Mouse (Mus musculus): Measurements from ENCODE around the gene Kif26a. TPM values are rescaled to one million over a fixed set of nuclear protein-coding genes. Genes with fewer than 3 reads are reported as not detected.
A peak's percentile ranks its signal among the peaks of the same experiment; 100 is the strongest.

The Kif26a gene
- polyA plus RNA-seq, 1 experiment from 2014 or later = 0.51 TPM

- Histone ChIP-seq H3K4me3 (no peak overlapping the region), H3K27me3 (replicated peaks) (peaks cover 32% of the 10 kb centered on the region)
- no peak; the same call in 1 of the 2 replicates for ATAC-seq
Measured at GRCm38 (mm10) chr12:112112686-112113396, 33.2 kb upstream of the Kif26a start.

DNA sequence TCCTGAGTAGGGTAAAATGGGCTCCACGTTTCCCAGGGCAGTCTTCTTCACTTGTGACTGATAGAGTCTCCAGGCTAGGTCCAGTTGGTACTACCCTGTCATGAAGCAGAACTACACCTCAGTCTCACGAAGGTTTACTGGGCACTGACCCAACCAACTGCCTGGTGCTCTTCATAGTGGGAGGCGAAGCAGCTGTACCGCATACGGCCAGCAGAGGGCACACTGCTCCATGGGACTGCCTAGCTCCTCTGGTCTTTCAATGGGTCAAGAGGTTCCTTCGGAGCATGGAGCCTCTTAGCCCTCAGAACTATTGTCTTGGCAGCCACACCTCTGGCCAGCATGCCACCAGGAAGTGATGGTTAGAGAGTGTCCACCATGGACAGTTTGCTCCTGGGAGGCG is 32.3 kb upstream of the Kif26a start:
- no peaks in the 10 kb centered on the region for H3K4me1 ChIP-seq
- WGBS (ENCODE audit: insufficient replicate concordance) = 10% methylated on average over 7 of the region's 7 CpGs
- H3K9me3 ChIP-seq (replicated peaks) = no peaks in the 10 kb centered on the region
- no peak overlapping the region for H3K4me2 ChIP-seq
- no peak for ATAC-seq
- H3K27ac ChIP-seq = no peak overlapping the region
- H3K4me3 ChIP-seq = no peak overlapping the region
- peaks cover 30% of the 10 kb centered on the region for H3K27me3 ChIP-seq (replicated peaks)
- no peaks in the 10 kb centered on the region for H3K36me3 ChIP-seq
- H3K9ac ChIP-seq = no peak overlapping the region

More at GRCm38 (mm10) chr12:112112686-112113396, 33.2 kb upstream of the Kif26a start:
- H3K9ac ChIP-seq = no peak overlapping the region
- no peak overlapping the region for H3K4me2 ChIP-seq
- no peak overlapping the region for H3K27ac ChIP-seq
- WGBS (ENCODE audit: insufficient replicate concordance) = 14% methylated on average over 13 of the region's 13 CpGs
- no peaks in the 10 kb centered on the region for H3K4me1 ChIP-seq
- H3K36me3 ChIP-seq = no peaks in the 10 kb centered on the region
- no peaks in the 10 kb centered on the region for H3K9me3 ChIP-seq (replicated peaks)

DNA sequence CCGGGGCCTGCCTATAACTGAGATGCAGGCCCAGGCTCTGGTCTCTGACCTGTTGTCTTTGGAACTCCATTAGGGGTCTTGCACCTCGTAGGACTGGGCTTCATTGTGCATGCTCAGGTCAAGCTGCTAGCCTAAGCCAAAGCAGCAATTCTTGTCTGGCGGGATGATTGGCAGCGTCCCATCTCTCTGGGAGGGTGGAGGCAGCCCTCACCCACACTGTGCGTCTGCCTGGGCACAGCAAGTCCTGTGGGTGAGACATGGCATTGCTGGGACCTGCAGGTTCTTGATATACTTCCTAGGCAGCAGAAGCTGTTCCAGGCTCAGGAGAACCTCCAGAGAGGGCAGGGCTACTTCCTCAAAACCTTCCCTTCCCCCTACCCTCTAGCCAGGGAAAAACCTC is 29.0 kb upstream of the Kif26a start:
- no peak overlapping the region for H3K27ac ChIP-seq
- 50% methylated on average over 5 of the region's 5 CpGs for WGBS (ENCODE audit: insufficient replicate concordance)
- H3K4me1 ChIP-seq = no peaks in the 10 kb centered on the region
- no peaks in the 10 kb centered on the region for H3K9me3 ChIP-seq (replicated peaks)
- H3K4me3 ChIP-seq = no peak overlapping the region
- no peak overlapping the region for H3K9ac ChIP-seq
- H3K27me3 ChIP-seq (replicated peaks) = peaks cover 17% of the 10 kb centered on the region; the same call in 1 of the 2 replicates
- no peak for ATAC-seq
- no peak overlapping the region for H3K4me2 ChIP-seq
- no peaks in the 10 kb centered on the region for H3K36me3 ChIP-seq

DNA sequence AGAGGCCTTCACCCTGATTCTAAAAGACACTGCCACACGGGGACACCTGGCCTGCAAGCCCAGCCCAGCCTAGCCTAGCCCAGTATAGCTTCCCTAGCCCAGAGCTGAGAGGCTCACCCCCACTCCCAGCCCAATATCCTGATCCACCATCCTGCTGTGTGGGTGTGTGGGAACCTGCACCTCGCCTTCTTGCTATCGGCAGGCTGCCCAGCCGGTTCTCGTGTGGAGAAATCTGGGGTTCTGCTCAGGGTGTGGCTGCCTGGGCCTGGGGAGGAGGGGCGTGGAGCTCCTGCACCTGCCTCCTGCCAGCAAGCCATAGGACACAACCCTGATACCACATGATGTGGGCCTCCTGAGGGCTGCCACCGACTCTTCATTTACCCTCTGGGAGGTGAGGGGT is 28.4 kb upstream of the Kif26a start:
- peaks cover 11% of the 10 kb centered on the region; the same call in 1 of the 2 replicates for H3K27me3 ChIP-seq (replicated peaks)
- H3K9me3 ChIP-seq (replicated peaks) = no peaks in the 10 kb centered on the region
- H3K4me1 ChIP-seq = no peaks in the 10 kb centered on the region
- no peak overlapping the region for H3K27ac ChIP-seq
- ATAC-seq = no peak
- H3K9ac ChIP-seq = no peak overlapping the region
- H3K36me3 ChIP-seq = no peaks in the 10 kb centered on the region
- no peak overlapping the region for H3K4me2 ChIP-seq
- WGBS (ENCODE audit: insufficient replicate concordance) = 66% methylated on average over 7 of the region's 7 CpGs
- no peak overlapping the region for H3K4me3 ChIP-seq

DNA sequence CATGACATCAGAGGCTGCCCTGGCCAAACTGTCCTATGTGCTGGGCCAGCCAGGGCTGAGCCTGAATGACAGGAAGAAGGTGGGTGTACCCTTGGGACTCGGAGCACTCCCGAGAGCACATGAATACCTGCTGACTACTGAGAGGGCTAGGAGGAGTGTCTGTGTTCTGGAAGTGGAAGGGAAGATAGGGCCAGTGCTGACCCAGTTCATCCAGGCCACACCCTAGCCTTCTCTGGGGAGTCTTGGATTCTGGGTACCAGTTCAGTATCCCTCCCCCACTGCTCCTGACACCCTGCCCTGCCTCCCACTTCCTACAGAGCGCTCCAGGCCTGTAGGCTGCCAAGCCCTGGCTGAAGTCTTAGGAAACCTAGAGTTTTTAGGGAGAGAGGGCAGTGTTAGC is 24.8 kb upstream of the Kif26a start:
- 65% methylated on average over 3 of the region's 3 CpGs for WGBS (ENCODE audit: insufficient replicate concordance)
- no peak overlapping the region for H3K9ac ChIP-seq
- H3K27me3 ChIP-seq (replicated peaks) = peaks cover 22% of the 10 kb centered on the region; the same call in 1 of the 2 replicates
- no peaks in the 10 kb centered on the region for H3K9me3 ChIP-seq (replicated peaks)
- H3K4me3 ChIP-seq = no peak overlapping the region
- H3K27ac ChIP-seq = no peak overlapping the region
- H3K4me1 ChIP-seq = no peaks in the 10 kb centered on the region
- H3K4me2 ChIP-seq = no peak overlapping the region
- H3K36me3 ChIP-seq = no peaks in the 10 kb centered on the region
- no peak for ATAC-seq

- ATAC-seq = no peak
- Histone ChIP-seq H3K36me3 (no peaks in the 10 kb centered on the region), H3K4me2 (no peak overlapping the region), H3K9ac (no peak overlapping the region), H3K27ac (no peak overlapping the region), H3K9me3 (replicated peaks) (no peaks in the 10 kb centered on the region), H3K4me3 (no peak overlapping the region), H3K27me3 (replicated peaks) (peaks cover 47% of the 10 kb centered on the region), H3K4me1 (0 out of 2 replicates have a peak, but pooled peaks cover 8% of the 10 kb centered on the region)
- WGBS (ENCODE audit: insufficient replicate concordance) = 64% methylated on average over 14 of the region's 14 CpGs
Measured at GRCm38 (mm10) chr12:112125903-112126302, 20.1 kb upstream of the Kif26a start.

- ATAC-seq = no peak
- peaks cover 58% of the 10 kb centered on the region for H3K27me3 ChIP-seq (replicated peaks)
- H3K9me3 ChIP-seq (replicated peaks) = no peaks in the 10 kb centered on the region
- H3K27ac ChIP-seq = no peak overlapping the region
- H3K36me3 ChIP-seq = no peaks in the 10 kb centered on the region
- H3K4me1 ChIP-seq = 0 out of 2 replicates have a peak, but pooled peaks cover 8% of the 10 kb centered on the region
- H3K4me3 ChIP-seq = no peak overlapping the region
- no peak overlapping the region for H3K9ac ChIP-seq
- no peak overlapping the region for H3K4me2 ChIP-seq
- WGBS (ENCODE audit: insufficient replicate concordance) = 49% methylated on average over 14 of the region's 14 CpGs
Measured at GRCm38 (mm10) chr12:112126931-112127635, 18.9 kb upstream of the Kif26a start.

DNA sequence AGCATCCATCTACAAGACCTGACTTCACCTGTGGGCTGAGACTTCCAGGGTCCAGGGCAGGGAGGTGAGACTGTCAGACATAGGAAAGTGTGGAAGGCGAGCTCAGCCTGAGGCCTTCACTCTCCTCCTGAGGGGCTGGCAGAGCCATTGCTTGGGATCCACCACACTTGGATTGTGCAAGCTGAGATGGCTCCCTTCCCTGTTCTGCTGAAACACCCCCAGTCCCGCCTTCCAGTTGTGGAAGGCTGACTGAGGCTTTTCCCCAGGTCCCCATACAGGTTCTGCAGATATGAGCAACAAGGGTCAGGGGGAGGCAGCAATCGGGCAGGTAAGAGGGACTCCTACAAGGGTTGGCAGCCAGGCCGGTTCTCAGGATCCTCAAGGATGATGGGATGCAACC is 17.5 kb upstream of the Kif26a start:
- no peak for ATAC-seq
- Histone ChIP-seq H3K36me3 (no peaks in the 10 kb centered on the region), H3K27me3 (replicated peaks) (peaks cover 73% of the 10 kb centered on the region), H3K4me1 (0 out of 2 replicates have a peak, but pooled peaks cover 8% of the 10 kb centered on the region), H3K4me3 (no peak overlapping the region), H3K4me2 (no peak overlapping the region), H3K9me3 (replicated peaks) (no peaks in the 10 kb centered on the region), H3K9ac (no peak overlapping the region), H3K27ac (no peak overlapping the region)
- WGBS (ENCODE audit: insufficient replicate concordance) = 57% methylated on average over 4 of the region's 4 CpGs

- WGBS (ENCODE audit: insufficient replicate concordance) = 46% methylated on average over 6 of the region's 6 CpGs
- 0 out of 2 replicates have a peak, but pooled peaks cover 8% of the 10 kb centered on the region for H3K4me1 ChIP-seq
- H3K27ac ChIP-seq = no peak overlapping the region
- H3K4me2 ChIP-seq = peak overlapping the region; percentile 80; the same call in 1 of the 2 replicates
- H3K4me3 ChIP-seq = no peak overlapping the region
- H3K9ac ChIP-seq = no peak overlapping the region
- H3K27me3 ChIP-seq (replicated peaks) = peaks cover 71% of the 10 kb centered on the region
- no peaks in the 10 kb centered on the region for H3K36me3 ChIP-seq
- no peaks in the 10 kb centered on the region for H3K9me3 ChIP-seq (replicated peaks)
- ATAC-seq = no peak
Measured at GRCm38 (mm10) chr12:112129300-112129856, 16.6 kb upstream of the Kif26a start.

DNA sequence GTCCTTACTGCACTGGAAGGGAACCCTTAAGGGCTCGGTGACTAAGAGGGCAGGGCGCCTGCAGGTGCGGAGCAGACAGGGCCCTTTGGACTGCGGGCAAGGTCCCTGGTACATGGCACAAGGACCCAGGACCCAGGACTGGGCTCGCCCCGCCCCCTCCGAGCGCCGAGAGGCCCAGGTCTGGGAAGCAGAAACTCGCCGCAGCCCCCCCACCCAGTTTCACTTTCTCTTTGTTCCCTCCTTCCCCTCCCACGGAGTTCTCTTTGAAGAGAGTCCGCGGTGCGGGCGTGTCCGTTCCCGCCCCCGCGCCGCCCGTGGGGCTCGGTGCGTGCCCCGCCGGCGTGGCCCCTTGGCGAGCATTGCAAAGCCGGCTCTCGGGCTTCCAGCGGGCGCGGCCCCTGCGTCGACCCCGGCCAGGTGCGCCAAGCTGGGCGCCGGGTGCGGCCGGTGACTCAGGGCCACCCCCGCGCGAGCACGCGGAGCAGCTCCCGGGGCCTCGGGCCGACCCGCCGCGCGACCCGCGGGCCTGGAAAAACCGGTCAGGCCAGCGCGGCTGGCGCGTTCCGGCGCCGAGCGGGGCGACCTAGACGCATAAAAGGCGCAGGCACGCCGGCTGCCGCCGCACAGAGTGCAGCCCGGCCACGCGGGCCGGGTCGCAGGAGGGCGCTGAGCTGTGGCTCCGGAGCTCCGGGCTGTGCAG is 15.7 kb upstream of the Kif26a start:
- Histone ChIP-seq H3K4me3 (peak overlapping the region; percentile 66), H3K27me3 (replicated peaks) (peaks cover 74% of the 10 kb centered on the region), H3K36me3 (no peaks in the 10 kb centered on the region), H3K27ac (no peak overlapping the region), H3K9me3 (replicated peaks) (no peaks in the 10 kb centered on the region), H3K4me1 (0 out of 2 replicates have a peak, but pooled peaks cover 8% of the 10 kb centered on the region), H3K9ac (peak overlapping the region; percentile 65), H3K4me2 (peak overlapping the region; percentile 80)
- ATAC-seq = no peak
- WGBS (ENCODE audit: insufficient replicate concordance) = 1% methylated on average over 70 of the region's 79 CpGs

DNA sequence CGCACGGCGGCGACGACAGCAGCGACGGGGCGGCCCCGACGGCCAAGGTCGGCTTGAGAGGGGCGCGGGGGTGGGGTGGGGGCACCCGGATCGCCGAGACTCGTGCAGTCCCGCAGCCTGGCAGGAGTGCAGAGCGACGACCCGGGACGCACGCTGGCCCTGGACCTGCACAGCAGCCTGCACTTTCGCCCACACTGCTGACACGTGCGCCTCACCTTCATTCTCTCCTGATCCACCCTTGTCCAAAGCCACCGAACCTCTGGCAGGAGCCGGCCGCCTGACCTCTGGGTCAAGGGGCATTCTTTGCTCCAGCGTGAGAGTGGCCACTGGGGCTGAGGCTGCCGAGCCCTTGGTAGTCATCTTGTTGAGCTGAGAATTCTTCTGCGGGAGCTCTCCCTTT is 15.1 kb upstream of the Kif26a start:
- H3K27me3 ChIP-seq (replicated peaks) = peaks cover 77% of the 10 kb centered on the region
- H3K36me3 ChIP-seq = no peaks in the 10 kb centered on the region
- no peak overlapping the region for H3K27ac ChIP-seq
- 15% methylated on average over 32 of the region's 32 CpGs for whole genome bisulfite sequencing (ENCODE audit: insufficient replicate concordance)
- H3K4me1 ChIP-seq = 0 out of 2 replicates have a peak, but pooled peaks cover 8% of the 10 kb centered on the region
- H3K9me3 ChIP-seq (replicated peaks) = no peaks in the 10 kb centered on the region
- H3K4me3 ChIP-seq = peak overlapping the region; percentile 66
- no peak overlapping the region for H3K9ac ChIP-seq
- ATAC-seq = no peak
- peak overlapping the region; percentile 80 for H3K4me2 ChIP-seq
